7 mouse cellular contexts compared by ENCODE assay signal in the genomic region with DNA sequence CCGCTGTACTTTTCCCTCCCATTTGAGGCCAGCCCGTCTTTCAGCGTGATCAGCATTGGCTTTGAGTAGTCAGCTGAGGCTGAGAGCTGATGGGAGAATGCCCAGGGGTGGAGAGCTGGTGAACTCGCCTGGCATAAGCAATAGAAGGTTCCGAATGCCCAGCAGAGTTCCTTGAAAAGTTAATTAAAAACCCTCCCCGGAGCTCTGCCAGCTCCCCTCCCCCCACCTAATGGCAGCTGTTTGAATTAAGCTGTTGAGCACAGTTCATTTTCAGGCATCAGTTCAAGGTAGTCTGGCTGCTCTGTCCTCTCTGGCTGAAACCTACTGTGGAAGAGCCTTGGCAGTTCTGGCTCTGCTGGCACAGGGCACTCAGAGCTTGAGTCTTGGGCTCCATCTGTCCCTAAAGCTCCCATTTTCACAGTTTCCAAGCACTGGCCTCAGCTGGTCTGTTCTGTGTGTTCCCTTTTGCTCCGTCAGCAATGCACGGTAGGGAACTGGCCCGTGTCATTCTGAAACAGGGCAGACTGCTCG. TPM values are rescaled to one million over a fixed set of nuclear protein-coding genes. Genes with fewer than 3 reads are reported as not detected.
A peak's percentile ranks its signal among the peaks of the same experiment; 100 is the strongest.
DNase-seq lines count a peak whose midpoint lies in the region; ATAC-seq and TF ChIP-seq lines count a peak whose summit lies in the region.

No protein-coding gene starts in this region.

- no peak overlapping the region for H3K4me3 ChIP-seq in forebrain, embryonic 16.5 days (replicated peaks; ENCODE audit: low read length)
- H3K4me3 ChIP-seq in midbrain, postnatal 0 days (ENCODE audit: low read depth, low read length), result no peak overlapping the region

- peak overlapping the region; percentile 70 for H3K27ac ChIP-seq in forebrain, embryonic 16.5 days (ENCODE audit: low read length)
- 0 out of 2 replicates have a peak overlapping the region, but pooled peaks have one; percentile 19 for H3K27ac ChIP-seq in midbrain, postnatal 0 days (ENCODE audit: low read depth, low read length)

- 31% methylated on average over 10 of the region's 10 CpGs for WGBS in forebrain, embryonic 16.5 days
- WGBS in midbrain, postnatal 0 days, result 56% methylated on average over 10 of the region's 10 CpGs

- H3K4me1 ChIP-seq in forebrain, embryonic 16.5 days (replicated peaks; ENCODE audit: control insufficient read depth, insufficient read depth, low read length), result peaks cover 49% of the 10 kb centered on the region
- peaks cover 5% of the 10 kb centered on the region; the same call in 1 of the 2 replicates for H3K4me1 ChIP-seq in midbrain, postnatal 0 days (ENCODE audit: insufficient read depth, low read length)

- H3K9ac ChIP-seq in forebrain, embryonic 16.5 days (replicated peaks; ENCODE audit: low read depth, low read length), result no peak overlapping the region
- H3K9ac ChIP-seq in midbrain, postnatal 0 days (replicated peaks; ENCODE audit: low read length, poor library complexity, severe bottlenecking), result no peak overlapping the region

- peaks cover 31% of the 10 kb centered on the region for H3K36me3 ChIP-seq in forebrain, embryonic 16.5 days (ENCODE audit: control insufficient read depth, insufficient read depth)
- peaks cover 39% of the 10 kb centered on the region for H3K36me3 ChIP-seq in midbrain, postnatal 0 days (ENCODE audit: insufficient read depth, low read length)

- no peaks in the 10 kb centered on the region for H3K9me3 ChIP-seq in forebrain, embryonic 16.5 days (ENCODE audit: control insufficient read depth, low read length)
- H3K9me3 ChIP-seq in midbrain, postnatal 0 days (ENCODE audit: low read length), result no peaks in the 10 kb centered on the region

- no peak for TF ChIP-seq CTCF in midbrain, postnatal 0 days (IDR thresholded peaks at IDR 0.05)

- no peaks in the 10 kb centered on the region for H3K27me3 ChIP-seq in forebrain, embryonic 16.5 days (replicated peaks; ENCODE audit: control insufficient read depth, insufficient read depth, low read length)
- H3K27me3 ChIP-seq in midbrain, postnatal 0 days (ENCODE audit: insufficient read depth, low read length), result no peaks in the 10 kb centered on the region

- H3K4me2 ChIP-seq in forebrain, embryonic 16.5 days (ENCODE audit: low read length), result no peak overlapping the region
- no peak overlapping the region for H3K4me2 ChIP-seq in midbrain, postnatal 0 days (ENCODE audit: low read depth, low read length, poor library complexity, severe bottlenecking)

- DNase-seq in adipocyte (ENCODE audit: low spot score), result peak; percentile 71
- DNase-seq in adrenal gland, postnatal 25 days, result peak; percentile 50
- DNase-seq in kidney, postnatal 25 days, result peak; percentile 89 to 94
- peak; percentile 95 for DNase-seq in midbrain, postnatal 0 days (ENCODE audit: low spot score)
- DNase-seq in heart, adult 9 months (ENCODE audit: low spot score in 2 of 2), result no peak
- DNase-seq in B cell, adult 2 months, result no peak

- peak; percentile 78 for ATAC-seq in forebrain, embryonic 16.5 days
- ATAC-seq in midbrain, postnatal 0 days (ENCODE audit: low FRiP score), result peak; percentile 68

RNA-seq across cellular contexts. Expression of a gene that starts 5.7 kb away (rescaled TPM):
- 931 and 942 TPM in 2 replicates for total RNA-seq in adrenal gland, postnatal 25 days (2021)
- polyA plus RNA-seq in forebrain, embryonic 16.5 days (2015; fragmentation: Nextera tagmentation; extraction: Ambion mirVana), result 171 and 179 TPM in 2 replicates
- 180 and 184 TPM in 2 replicates for total RNA-seq in midbrain, postnatal 0 days (2014; rRNA removed)
- 150 and 153 TPM in 2 replicates for polyA plus RNA-seq in midbrain, postnatal 0 days (2015; fragmentation: Nextera tagmentation; extraction: Ambion mirVana)

RNA-seq across cellular contexts. Expression of a gene that starts 15.5 kb away (rescaled TPM):
- total RNA-seq in adrenal gland, postnatal 25 days (2021), result 141 and 171 TPM in 2 replicates
- polyA plus RNA-seq in forebrain, embryonic 16.5 days (2015; fragmentation: Nextera tagmentation; extraction: Ambion mirVana), result 324 and 352 TPM in 2 replicates
- total RNA-seq in midbrain, postnatal 0 days (2014; rRNA removed), result 61.4 and 84.7 TPM in 2 replicates
- polyA plus RNA-seq in midbrain, postnatal 0 days (2015; fragmentation: Nextera tagmentation; extraction: Ambion mirVana), result 279 and 299 TPM in 2 replicates

RNA-seq across cellular contexts. Expression of a gene that starts 15.6 kb away (rescaled TPM):
- 16.9 and 17.9 TPM in 2 replicates for total RNA-seq in adrenal gland, postnatal 25 days (2021)
- 47.4 and 48.9 TPM in 2 replicates for polyA plus RNA-seq in forebrain, embryonic 16.5 days (2015; fragmentation: Nextera tagmentation; extraction: Ambion mirVana)
- 19.8 and 20.9 TPM in 2 replicates for total RNA-seq in midbrain, postnatal 0 days (2014; rRNA removed)
- 20.5 and 21.8 TPM in 2 replicates for polyA plus RNA-seq in midbrain, postnatal 0 days (2015; fragmentation: Nextera tagmentation; extraction: Ambion mirVana)

RNA-seq across cellular contexts. Expression of a gene that starts 52.2 kb away (rescaled TPM):
- total RNA-seq in adrenal gland, postnatal 25 days (2021), result 0.67 and 1.4 TPM in 2 replicates
- 0.29 and 0.30 TPM in 2 replicates for polyA plus RNA-seq in forebrain, embryonic 16.5 days (2015; fragmentation: Nextera tagmentation; extraction: Ambion mirVana)
- 1.7 and 2.2 TPM in 2 replicates for total RNA-seq in midbrain, postnatal 0 days (2014; rRNA removed)
- polyA plus RNA-seq in midbrain, postnatal 0 days (2015; fragmentation: Nextera tagmentation; extraction: Ambion mirVana), result 0.91 and 0.94 TPM in 2 replicates

Comparison
In these comparisons a context has a peak if more than half of its experiments do, and no peak if none do; other contexts are left out.
1. DNase-seq: peak in adipocyte (single experiment), adrenal gland, postnatal 25 days (single experiment), kidney, postnatal 25 days (2 of 2) and midbrain, postnatal 0 days (single experiment); none in heart, adult 9 months (0 of 2) and B cell, adult 2 months (0 of 2).